Mouse (Mus musculus) adrenal gland, adult 18-20 months (tissue): ENCODE results near the gene Bloc1s4. TPM values are rescaled to one million over a fixed set of nuclear protein-coding genes. Genes with fewer than 3 reads are reported as not detected.

Experiments used
- DNase-seq, 2 experiments: peaks; one replicate each; pipeline ENCODE4 v3.0.0; 2021 to 2022; ENCODE audit warnings: low spot score in 2 of 2
- total RNA-seq, 2 experiments: library from RNA; stranded (reverse); gene quantifications; 1 replicate in 1 of 2; 2 replicates in 1 of 2; pipeline ENCODE4 v1.2.3; 2021

The Bloc1s4 gene
- total RNA-seq, 2 experiments from 2014 or later, result 27.0 to 35.8 TPM

DNA sequence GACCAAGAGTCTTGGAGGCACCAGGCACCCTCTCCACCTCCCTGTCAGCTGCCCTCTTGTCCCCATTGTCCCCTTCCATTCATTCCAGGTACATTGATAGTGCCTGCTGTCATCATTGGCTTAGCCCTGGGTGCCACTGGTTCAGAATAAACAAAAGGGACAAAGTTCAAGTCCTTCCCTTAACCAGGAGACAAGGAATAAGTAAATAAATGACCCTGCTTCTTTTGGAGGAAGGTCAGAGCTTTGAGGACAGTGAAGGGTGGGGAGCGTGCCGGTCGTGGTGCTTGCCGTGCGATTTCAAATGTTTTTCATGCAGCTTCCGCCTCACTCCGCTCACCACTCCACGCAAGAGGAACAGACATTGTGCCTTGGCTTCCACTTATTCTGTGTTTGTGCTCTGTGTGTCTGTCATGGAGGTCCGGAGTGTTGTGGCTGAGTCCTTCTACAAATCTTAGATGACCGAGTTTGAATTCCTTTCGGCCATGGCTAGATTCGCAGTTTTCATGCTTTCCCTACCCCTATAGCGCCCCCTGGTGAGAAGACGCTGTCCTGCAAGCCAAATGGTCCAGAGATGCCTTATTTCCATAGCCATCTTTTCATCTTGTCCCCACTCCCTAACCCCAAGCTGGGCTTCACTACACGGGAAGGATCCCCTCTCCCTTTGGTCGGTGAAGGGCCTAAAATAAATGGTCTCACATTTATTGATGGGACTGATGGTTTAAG lies 6.2 kb downstream of the Bloc1s4 start:
- DNase-seq, result peak; percentile 90

DNA sequence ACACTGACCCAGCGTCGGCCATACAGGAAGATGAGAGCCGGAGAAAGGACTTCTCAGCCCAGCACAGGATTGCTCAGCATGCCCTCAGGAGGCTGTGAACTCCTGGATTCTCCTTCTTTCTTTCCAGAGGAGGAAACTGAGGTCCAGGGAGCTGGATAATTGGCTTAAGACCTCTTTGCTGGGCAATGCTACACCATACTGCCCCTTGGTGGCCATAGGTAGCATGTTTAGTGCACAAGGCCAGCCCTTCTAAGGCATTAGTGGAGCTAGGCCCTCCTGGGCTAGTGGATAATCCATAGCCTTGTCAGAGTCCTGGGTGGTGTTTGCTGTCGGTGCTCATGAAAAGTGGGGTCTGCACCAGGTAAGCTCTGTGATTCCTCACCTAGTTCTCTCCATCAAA lies 8.6 kb downstream of the Bloc1s4 start:
- DNase-seq, result no peak

DNA sequence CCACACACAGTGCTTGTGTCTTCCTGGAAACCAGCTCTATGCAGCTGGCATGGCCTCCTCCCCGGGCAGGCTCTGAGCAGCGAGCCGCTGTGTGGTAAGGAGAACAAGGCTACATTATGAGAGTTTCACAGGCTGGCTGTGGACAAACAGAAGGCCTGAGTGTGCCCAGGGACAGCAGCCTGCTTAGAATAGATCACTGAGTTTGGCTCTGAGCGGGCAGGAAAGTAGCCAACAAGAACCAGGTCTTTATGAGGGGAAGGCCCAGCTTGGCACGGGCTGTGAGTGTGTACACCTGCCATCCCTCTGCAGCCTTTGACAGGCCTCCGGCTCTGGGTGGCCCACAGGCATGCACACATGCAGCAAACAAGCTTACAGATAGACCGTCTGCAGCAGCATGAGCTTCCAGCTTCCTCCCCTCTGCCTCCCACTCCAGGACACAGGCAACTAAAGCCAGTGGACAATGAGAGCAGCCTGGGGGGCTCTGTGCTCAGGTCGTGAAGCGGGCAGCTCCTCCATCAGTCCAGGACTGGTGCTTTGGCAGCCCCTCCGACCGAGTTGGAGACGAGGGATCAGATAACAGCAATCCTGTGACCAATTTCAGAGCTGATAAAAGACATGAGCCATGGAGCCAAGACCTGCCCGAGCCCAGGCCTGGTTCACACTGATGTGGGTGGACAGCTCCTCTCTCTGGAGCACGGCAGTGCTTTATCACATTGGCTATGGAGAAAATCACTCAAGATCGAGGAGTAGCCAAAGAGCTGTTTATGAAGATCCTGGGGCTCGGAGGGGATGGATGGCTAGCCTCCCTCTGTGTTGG lies 9.4 kb downstream of the Bloc1s4 start:
- DNase-seq, result no peak

DNA sequence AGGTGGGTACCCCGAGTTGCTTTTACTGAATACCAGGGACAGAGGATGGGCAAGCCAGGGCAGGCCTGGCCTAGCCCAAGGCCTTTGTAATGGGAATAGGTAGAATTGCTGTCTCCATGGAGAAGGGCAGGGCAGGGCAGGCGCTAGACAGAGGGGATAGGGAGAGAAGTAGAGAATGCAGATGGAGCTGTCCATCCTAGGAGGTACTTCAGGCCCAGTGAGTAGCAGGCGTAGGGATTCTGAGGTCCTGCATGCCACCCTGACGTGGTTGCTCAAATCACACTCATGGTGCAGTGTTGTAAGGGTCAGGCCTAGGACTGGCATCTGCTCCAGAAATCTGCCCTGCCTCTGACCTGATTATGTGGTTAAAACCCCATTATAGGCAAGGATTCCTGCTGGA lies 10.7 kb downstream of the Bloc1s4 start:
- DNase-seq, result no peak

- DNase-seq, result no peak
These were observed 12.4 kb downstream of the Bloc1s4 start for GRCm38 (mm10) chr5:36736009-36736408.

GRCm38 (mm10) chr5:36735106-36735505 lies 13.3 kb downstream of the Bloc1s4 start:
- DNase-seq, result no peak

- no peak for DNase-seq
These were observed 15.0 kb downstream of the Bloc1s4 start for GRCm38 (mm10) chr5:36733405-36733804.

DNA sequence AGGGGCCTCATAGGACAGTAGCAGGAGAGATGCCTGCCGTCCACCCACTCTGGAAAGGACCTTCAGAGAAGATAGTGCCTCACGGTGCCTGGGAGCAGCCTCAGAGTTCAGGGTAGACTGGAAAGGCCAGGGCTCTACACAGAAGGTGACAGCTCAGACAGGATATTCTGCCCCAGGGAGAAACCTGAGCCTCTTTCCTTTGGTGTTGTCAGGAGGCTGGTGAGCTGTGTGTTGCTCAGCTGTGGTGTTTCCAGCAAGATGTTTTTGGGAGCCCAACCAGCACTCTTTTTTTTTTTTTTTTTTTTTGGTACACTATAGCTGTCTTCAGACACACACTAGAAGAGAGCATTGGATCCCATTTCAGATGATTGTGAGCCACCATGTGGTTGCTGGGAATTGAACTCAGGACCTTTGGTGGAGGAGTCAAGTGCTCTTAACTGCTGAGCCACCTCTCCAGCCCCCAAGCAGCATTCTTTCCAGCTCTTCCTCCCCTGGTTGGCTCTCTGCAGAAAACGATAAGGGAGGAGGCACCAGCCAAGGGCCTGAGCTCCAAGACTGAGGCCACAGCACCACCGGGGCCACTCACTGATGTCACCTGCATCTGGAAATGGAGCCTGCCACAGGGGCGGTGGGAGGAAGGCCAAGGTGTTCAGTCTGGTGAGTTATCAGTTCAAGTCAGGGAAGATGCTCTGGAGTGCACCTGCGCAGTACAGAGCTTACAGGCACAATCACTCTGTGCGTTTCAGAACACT lies 16.4 kb downstream of the Bloc1s4 start:
- peak in 1 of 2 experiments; percentile 16 for DNase-seq

DNA sequence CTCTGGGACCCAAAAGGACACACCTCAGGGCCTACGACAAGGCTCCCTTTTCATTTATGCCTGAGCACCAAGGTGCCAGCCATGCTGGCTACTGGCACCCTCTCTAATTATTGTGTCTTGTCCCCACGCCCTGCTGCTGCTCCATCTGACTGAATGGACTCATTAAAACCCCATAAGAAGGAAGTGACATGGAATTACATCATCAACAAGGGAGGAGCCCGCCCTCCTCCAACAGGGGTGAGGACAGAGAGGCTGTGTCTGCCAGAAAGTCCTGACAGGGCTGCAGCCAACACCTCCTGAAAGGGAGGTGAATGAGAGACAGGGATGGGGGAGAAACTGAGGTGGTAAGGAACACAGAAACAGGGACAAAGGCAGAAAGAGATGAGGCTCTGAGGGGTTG lies 17.8 kb downstream of the Bloc1s4 start:
- DNase-seq, result peak in 1 of 2 experiments; percentile 16

DNA sequence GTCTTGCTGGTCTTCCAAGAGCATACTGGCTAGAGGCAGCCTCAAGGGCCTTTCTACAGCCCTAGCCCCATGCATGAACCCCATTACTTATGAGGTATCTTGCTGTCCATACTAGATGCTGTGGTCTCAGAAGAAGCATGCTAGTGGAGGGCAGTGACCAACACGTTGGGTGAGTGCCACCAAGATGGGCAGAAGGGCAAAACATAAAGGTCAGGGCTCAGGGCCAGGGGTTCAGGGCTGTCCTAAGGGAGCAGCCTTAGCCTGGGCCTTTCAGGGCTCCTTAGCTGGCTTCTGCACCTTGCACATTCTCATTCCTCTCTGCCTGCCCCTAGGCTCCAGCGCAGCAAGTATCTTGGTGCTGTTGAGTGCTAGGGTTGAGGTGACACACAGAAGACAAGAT lies 18.5 kb downstream of the Bloc1s4 start:
- DNase-seq, result no peak

- DNase-seq, result no peak
These were observed 19.4 kb downstream of the Bloc1s4 start for GRCm38 (mm10) chr5:36729086-36729473.

DNA sequence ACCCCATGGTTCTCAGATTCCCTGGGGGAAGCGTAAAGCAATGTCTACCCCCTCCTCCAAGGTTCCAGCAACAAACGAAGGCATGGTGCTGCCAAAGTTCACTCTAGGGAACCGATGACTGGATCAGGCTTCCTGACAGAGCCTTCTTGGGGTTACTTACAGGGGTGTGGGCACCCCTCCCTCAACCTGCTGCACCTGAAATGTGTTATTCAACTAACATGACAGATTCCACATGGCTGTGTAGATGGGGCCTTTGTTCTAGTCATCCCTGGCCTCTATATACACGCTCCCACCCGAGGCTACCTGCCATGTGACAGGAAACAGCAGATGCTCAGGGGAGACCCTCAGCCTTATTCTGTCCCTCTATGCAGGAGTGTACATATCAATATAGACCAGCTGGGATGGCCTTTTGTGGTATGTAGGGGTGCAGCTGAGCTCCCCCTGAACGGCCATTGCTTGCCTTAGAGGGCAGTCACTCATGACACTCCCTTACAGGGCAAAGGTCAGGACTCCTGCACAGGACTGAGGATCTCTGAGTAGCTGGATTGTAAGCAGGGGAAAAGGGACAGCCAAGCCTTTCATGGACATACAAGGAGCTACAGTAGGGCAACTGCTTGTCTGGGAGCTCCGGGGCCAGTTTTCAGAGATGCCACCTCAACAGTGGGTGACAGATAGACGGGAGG lies 19.9 kb downstream of the Bloc1s4 start:
- no peak for DNase-seq

GRCm38 (mm10) chr5:36727776-36728175 lies 20.7 kb downstream of the Bloc1s4 start:
- no peak for DNase-seq

DNA sequence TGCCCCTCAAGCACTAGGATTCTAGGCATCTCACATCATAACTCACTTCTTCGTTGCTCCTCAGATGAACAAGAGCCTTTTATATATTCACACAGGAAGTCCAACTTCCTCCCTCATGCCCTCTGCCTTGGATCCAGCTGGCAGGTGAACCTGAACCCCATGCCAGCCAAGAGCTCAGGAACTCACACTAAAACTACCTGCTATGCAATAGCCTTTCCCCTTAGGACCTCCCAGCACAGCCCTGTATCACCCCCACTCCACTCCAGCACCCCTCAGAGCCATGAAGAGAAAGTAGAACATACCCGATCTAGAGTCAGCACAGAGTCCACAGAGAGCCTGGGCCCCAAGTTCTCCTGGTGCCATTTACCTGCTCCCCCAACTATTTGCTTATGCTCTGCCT lies 21.3 kb downstream of the Bloc1s4 start:
- DNase-seq, result no peak

DNA sequence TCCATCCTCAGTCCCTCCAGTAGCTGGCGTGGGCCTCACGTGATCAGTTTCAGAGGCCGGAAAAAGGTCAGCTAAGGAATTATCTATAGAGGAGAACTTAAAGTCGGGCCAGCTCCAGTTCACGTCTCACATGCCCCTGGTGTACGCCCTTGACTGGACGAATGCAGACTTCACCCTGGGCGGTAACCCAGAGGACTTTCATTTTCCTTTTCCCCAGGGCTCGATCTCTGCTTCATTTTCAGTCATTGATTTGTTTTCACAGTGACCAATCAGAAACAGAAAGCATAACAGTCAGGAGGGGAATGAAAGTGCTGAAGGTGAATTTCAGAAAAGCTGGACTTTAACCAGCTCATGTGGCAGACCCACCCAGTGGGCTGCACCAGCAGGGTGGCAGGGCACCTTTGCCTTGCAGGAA lies 22.1 kb downstream of the Bloc1s4 start:
- no peak for DNase-seq

DNA sequence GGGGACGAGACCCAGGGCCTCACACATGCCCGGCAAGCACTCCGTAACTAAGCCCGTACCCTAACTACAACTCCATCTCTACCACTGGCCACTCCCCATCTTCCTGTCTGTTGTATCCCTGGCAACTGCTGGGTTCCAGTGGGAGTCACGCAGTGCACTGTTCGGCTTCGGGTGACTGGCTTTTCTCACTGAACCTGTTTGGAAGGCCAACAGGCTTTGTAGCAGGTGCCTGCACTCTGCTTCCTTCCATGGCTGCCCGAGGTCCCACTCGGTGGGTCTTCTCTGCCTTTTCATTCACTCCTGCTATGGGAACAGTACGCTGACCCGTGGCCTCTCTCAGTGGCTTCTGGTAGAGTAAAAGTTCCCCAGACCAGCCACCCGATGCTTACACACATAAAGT lies 22.6 kb downstream of the Bloc1s4 start:
- peak in 1 of 2 experiments; percentile 19 for DNase-seq

DNA sequence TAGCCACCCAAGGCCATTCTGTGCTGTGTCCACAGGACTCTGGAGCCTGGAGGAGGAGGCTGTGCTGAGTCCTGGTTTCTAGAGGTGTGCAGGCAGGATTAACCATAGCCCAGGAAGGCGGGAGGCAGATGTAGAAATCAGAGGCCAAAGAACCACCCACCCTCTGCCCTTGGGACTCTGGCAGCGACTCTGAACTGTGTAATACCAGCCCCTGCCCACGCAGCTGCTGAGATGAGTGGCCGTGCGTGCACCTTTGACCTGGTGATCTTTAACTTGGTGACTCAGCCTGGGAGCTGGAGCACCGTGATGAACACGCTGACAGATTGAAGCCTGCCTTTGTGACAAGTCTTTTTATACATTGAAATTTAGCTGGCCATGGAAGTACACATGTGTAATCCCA lies 24.2 kb downstream of the Bloc1s4 start:
- DNase-seq, result peak; percentile 51 to 57

- DNase-seq, result peak in 1 of 2 experiments; percentile 15
These were observed 25.1 kb downstream of the Bloc1s4 start for GRCm38 (mm10) chr5:36723356-36723755.

DNA sequence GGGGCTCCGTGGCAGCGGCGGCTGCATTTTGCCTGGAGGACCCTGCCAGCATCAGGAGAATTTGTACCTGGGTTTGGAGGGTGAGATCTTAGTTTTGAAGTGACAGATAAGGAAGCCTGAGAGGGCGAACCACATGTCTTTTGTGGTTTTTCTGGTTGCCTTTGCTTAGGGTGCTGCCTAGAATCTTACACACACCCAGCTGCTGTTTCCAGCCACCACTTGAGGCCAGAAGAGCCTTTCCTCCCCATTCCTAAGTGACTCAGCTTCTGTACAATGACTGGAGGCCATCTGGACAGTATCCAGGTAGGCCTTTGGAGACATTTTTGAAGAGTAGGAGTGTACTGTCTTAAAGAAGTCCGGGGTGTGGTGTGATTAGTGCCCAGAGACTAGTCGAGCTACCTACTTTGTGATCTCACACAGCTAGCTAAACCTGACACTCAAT lies 26.0 kb downstream of the Bloc1s4 start:
- peak; percentile 28 to 40 for DNase-seq

GRCm38 (mm10) chr5:36720710-36721375 lies 27.6 kb downstream of the Bloc1s4 start:
- no peak for DNase-seq
